Mouse (Mus musculus) induced T-regulatory cell, adult 2 months (primary cell): Measurements from ENCODE around the gene Ebpl.

Experiments
- DNase-seq: peaks from one replicate; pipeline ENCODE4 v3.0.0-alpha.2; 2012; ENCODE audit warnings: low read depth

Ebpl gene

GRCm38 (mm10) chr14:61360131-61360980 lies at the start of gene Ebpl:
Gene Ebpl, minus strand, starts transcription at chr14:61360439.
- peak; percentile 95 for DNase-seq

DNA sequence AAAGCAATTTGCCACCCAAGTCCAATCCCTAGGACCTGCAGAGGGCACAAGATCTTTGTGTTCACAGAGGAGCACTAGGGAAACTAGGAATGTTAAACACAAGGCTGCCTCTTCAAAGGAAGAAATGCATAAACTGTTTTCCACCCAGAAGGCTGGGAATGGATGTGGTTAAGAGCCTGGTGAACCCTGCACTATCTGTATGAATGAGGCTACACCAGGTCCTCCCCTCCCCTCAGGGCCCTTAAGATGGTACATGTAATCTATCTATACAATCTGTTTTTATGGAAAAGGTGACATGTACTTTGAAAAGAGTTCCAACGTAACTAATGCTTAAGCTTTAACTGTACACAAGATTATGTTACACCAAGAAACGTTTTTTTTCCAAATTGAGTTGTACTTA lies 49.8 kb upstream of the Ebpl start:
- DNase-seq = peak; percentile 23

DNA sequence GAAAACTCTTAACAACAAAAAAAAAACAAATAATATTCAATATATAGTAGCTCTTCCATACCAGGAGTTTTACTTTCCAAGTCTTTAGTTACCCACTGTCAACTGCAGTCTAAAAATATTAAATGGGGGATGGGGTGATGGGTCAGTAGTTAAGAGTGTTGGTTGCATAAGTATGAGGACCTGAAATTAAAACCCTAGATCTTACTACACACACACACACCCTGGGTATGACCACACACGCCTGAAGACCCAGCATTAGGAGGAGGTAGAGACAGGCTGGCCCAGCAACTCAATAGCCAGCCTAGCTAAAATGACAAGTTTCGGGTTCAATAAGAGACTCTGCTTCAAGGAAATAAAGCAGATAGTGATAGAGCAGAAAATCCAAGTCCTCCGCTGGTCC lies 46.8 kb upstream of the Ebpl start:
- no peak for DNase-seq

DNA sequence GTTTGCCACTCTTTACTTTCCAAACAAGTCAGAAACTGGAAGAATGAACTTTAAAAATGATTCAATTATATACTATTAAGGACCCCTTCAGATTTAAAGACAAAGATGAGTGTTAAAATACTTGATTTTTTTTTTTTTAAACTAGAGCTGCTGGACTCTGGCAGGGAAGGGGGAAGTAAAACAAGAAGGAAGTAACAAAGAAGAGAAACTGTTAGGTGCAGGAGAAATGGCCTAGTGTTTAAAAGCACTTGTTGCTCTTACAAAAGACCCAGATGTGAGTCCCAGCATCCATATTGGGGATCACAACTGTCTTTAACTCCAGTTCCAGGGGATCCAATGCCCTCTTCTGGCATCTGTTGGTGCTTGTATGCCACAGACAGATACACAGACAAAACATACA lies 45.5 kb upstream of the Ebpl start:
- no peak for DNase-seq

DNA sequence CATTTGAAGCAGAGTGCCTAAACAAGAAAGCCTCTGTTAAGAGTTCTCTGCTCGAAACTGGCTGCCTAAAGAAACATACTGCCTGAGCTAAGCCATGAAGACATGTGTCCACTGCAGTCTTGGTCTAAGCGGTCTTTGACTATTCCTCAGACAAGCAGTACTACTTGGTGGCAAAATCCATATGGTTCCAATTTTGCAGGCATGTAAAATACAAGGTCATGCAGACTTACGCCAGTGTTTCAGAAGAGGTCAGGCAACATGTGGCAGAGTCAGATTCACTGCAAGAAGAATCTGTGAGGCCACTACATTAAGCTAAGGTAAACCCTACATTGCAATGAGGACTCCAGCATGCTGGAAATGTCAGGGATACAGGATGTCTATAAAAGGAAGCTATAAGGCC lies 44.7 kb upstream of the Ebpl start:
- no peak for DNase-seq

DNA sequence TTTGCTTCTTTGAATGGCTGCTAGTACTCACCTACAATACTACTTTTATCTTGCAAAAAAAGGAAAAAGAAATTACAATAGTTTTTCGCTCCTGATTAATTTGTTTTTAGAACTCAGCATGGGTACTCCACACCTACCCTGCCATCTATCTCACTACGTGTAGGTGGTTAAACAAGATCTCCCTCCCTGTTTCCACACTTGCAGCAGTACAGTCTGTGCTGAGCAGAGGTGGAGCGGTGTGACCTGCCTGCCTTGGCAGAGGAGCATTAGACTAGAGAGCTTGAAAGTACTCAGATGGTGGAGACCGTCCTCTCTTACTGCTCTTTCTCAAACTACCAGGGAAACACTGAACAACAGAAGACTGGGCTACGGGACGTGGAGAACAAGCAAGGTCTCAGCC lies 34.5 kb upstream of the Ebpl start:
- DNase-seq = no peak

GRCm38 (mm10) chr14:61390586-61390985 lies 30.3 kb upstream of the Ebpl start:
- no peak for DNase-seq

- DNase-seq = no peak
Observed at GRCm38 (mm10) chr14:61367290-61367689, 7.1 kb upstream of the Ebpl start.

DNA sequence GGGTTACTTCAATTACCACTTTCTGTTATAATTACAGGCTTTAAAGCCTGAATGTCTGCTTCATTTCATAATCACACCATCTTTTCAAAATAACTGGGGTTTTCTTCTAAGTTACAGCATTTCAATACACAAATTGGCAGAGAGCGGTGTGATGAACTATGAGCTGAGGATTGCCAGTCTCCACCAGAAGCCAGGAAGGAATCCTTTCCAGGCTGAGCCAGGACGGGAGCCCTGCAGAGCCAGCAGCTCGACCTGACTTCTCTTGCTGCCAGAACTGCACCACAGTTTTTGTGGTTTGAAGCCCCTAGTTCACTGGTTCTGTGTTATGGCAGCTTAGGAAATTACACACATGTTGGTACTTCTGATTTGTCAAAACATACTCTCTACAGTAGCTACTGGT lies 4.4 kb upstream of the Ebpl start:
- no peak for DNase-seq

- no peak for DNase-seq
Observed at GRCm38 (mm10) chr14:61363734-61364133, 3.5 kb upstream of the Ebpl start.

GRCm38 (mm10) chr14:61362268-61362667 lies 2.0 kb upstream of the Ebpl start:
- no peak for DNase-seq

DNA sequence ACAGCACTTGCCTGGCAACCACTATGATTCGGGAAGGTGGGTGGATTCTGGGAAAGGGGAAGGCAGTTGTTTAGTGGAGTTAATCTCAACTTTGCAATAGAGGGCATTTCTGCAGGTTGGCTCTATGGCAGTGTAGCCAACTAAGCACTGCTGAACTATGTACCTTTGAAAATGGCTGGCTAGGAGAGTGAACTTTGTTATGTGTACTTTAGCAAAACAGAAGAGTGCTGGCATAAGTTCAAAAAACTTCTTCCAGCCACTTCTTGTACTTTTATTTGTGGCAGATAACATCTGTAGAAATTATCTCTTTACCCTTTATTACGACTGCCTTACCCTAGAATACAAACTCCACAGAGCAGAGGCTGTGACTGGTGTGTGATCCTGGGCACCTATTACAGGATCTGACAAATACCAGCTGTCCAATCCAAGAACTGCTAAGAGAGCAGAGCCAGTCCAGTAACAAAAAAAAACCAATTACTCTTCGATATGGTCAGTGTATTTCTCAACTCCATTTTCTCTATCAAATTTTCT lies 807 bp upstream of the Ebpl start:
- no peak for DNase-seq

DNA sequence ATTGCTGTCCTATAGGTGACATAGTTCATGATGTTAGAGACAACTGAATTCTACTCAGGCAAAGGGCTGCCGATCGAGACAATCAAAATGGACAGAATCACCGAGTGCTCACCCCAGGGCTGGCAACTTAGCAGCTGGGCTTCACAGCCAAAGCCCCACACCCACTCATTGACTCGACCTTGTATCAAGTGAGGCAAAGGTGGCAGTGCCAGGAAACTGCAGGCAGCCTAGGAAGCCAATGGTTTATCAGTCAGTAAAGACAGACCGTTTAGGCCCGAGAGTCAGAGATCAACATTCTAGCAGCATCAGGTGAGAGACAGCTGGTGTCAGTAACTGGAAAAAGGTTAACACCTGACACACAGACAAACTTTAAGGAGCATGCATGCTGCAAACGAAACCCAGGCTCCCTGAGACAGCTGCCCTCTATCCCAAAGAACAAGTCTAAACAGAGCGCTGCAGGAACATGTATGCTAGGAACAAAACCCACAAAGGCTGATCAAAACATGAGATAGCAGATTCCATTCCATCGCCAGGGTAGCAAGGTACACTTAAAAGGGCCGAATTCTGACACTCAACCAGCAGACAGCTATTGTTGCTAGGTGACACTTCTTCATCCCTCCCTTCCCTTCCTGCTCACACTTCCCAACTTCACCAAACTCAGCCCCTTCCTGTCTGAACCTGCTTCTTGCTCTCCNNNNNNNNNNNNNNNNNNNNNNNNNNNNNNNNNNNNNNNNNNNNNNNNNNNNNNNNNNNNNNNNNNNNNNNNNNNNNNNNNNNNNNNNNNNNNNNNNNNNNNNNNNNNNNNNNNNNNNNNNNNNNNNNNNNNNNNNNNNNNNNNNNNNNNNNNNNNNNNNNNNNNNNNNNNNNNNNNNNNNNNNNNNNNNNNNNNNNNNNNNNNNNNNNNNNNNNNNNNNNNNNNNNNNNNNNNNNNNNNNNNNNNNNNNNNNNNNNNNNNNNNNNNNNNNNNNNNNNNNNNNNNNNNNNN lies 5.7 kb downstream of the Ebpl start:
- no peak for DNase-seq

GRCm38 (mm10) chr14:61350808-61351207 lies 9.4 kb downstream of the Ebpl start:
- DNase-seq = no peak

DNA sequence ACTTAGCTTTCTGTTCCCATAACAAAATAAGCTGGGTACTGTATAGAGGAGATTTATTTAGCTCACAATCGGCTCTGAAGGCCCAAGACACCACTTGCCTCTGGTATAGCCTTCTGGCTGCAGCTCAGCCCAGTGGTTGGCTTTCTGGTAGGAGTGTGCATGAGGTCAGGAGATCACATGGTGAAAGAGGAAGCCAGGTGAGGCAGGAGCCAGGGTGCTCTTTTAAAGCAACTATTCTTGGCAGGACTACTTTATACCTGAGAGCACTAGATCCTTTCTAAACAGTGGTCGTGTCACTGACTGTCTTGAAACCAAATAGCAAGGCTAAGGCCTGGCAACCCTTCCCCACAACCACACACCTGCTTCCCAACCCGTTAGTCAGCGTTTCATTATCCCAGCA lies 10.4 kb downstream of the Ebpl start:
- DNase-seq = no peak

- DNase-seq = no peak
Observed at GRCm38 (mm10) chr14:61346827-61347698, 13.2 kb downstream of the Ebpl start.

DNA sequence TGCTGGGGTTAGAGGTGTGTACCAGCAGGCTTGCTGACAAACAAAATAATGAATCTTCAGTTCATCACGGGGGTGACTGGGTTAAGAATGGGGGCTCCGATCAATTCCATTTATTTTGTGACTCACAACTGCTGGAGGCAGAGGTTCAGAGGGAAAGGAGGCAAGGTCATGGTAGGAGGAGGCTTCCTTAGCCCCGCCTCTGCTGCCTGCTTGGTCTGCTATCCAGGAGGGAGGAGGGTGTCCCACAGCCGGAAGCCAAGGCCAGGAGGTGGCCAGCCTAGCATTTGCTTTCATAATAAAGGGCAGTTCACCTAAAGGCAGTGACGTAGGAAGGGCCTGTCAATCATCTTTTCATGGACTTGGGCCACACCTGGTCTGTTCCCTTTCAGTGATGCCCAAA lies 15.6 kb downstream of the Ebpl start:
- no peak for DNase-seq

DNA sequence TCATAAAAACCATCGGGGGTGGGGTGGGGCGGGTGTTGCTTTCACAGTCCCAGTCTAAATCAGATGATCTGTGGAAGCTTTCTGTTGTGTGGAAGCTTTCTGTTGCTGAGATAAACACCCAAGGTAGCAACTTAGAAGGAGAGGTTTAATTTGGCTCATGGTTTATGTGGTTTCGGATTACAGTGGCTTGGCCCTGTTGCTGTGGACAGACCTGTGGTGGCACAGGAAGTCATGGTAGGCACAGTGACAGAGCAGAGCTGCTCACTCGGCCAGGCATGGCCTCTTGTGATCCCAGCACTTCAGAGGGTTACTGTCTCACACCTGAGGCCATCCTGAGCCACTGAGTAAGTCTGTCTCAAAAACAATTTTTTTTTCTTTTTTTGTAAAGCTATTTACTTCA lies 20.9 kb downstream of the Ebpl start:
- no peak for DNase-seq

- DNase-seq = peak; percentile 91
Observed at GRCm38 (mm10) chr14:61330996-61331561, 29.2 kb downstream of the Ebpl start.

GRCm38 (mm10) chr14:61330591-61330990 lies 29.6 kb downstream of the Ebpl start:
- no peak for DNase-seq
